Mouse (Mus musculus): ENCODE results near the gene Gm6685.
"Not testable (repeated sequence)": the region's sequence is repeated elsewhere in the genome, so short reads cannot be mapped to it uniquely, and the experiment has no call there.

Gm6685 gene

GRCm38 (mm10) chr11:28339224-28340150 is at the start of gene Gm6685:
Gene Gm6685, minus strand, starts transcription at chr11:28339867.
- in situ Hi-C loops (cut with MboI; ENCODE audit: low sequenced_read_pairs), result not testable (repeated sequence)

- in situ Hi-C loops (cut with MboI; ENCODE audit: low sequenced_read_pairs), result no loop called here
These were observed 36.2 kb upstream of the Gm6685 start for GRCm38 (mm10) chr11:28375891-28376290.

GRCm38 (mm10) chr11:28374636-28375035 is 35.0 kb upstream of the Gm6685 start:
- in situ Hi-C loops (cut with MboI; ENCODE audit: low sequenced_read_pairs), result no loop called here

GRCm38 (mm10) chr11:28371381-28371780 is 31.7 kb upstream of the Gm6685 start:
- in situ Hi-C loops (cut with MboI; ENCODE audit: low sequenced_read_pairs), result not testable (repeated sequence)

GRCm38 (mm10) chr11:28365929-28366244 is 26.2 kb upstream of the Gm6685 start:
- in situ Hi-C loops (cut with MboI; ENCODE audit: low sequenced_read_pairs), result no loop called here

- in situ Hi-C loops (cut with MboI; ENCODE audit: low sequenced_read_pairs), result no loop called here
These were observed 25.7 kb upstream of the Gm6685 start for GRCm38 (mm10) chr11:28365209-28365928.

GRCm38 (mm10) chr11:28343465-28343864 is 3.8 kb upstream of the Gm6685 start:
- in situ Hi-C loops (cut with MboI; ENCODE audit: low sequenced_read_pairs), result no loop called here

GRCm38 (mm10) chr11:28341887-28342286 is 2.2 kb upstream of the Gm6685 start:
- in situ Hi-C loops (cut with MboI; ENCODE audit: low sequenced_read_pairs), result no loop called here

GRCm38 (mm10) chr11:28327878-28328277 is 11.8 kb downstream of the Gm6685 start:
- in situ Hi-C loops (cut with MboI; ENCODE audit: low sequenced_read_pairs), result no loop called here

GRCm38 (mm10) chr11:28313396-28313795 is 26.3 kb downstream of the Gm6685 start:
- in situ Hi-C loops (cut with MboI; ENCODE audit: low sequenced_read_pairs), result no loop called here

GRCm38 (mm10) chr11:28307723-28308122 is 31.9 kb downstream of the Gm6685 start:
- in situ Hi-C loops (cut with MboI; ENCODE audit: low sequenced_read_pairs), result no loop called here

- in situ Hi-C loops (cut with MboI; ENCODE audit: low sequenced_read_pairs), result no loop called here
These were observed 49.2 kb downstream of the Gm6685 start for GRCm38 (mm10) chr11:28290440-28290839.
